Mouse (Mus musculus) cerebellum, adult 18-20 months (tissue): ENCODE data around the gene Ppm1n.

Experiments used
- DNase-seq, 2 experiments: peaks; one replicate each; pipeline ENCODE4 v3.0.0; 2021

Gene Ppm1n

DNA sequence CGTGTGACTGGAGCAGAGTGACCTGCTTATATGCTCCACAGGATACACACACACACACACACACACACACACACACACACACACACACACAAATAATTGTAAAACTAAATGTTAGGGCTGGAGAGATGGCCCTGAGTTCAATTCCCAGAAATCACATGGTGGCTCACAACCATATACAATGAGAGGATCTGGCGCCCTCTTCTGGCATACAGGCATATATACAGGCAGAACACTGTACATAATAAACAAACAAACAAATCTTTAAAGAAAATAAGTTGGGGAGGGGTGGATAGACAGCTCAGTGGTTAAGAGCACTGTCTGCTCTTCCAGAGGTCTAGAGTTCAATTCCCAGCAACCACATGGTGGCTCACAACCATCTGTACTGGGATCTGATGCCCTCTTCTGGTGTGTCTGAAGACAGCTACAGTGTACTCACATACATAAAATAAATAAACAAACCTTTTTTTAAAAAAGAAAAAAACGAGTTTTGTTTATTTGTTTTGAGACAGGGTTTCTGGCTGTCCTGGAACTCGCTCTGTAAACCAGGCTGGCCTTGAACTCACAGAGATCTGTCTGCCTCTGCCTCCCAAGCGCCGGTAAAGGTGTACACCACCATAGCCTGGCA is 1.9 kb upstream of the Ppm1n start:
- DNase-seq = peak; percentile 51 to 73

DNA sequence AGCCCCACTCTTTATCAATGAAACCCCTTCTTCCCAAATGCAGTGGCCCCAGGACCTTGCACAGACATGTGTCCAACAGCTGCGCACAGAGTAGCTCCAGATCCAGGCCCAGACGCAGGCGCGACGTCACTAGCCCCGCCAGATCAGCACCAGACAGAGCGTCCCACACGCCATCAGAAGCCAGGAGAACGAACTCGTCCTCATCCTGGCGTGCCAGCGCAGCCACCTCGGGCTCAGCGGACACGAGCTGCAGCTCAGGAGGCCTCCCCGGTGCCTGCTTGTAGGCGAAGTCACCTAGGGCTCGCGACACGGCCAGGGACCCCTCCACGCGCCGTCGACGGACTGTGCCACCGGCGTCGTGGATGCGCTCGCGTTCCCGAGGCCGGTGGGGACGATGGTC is 812 bp downstream of the Ppm1n start:
- no peak for DNase-seq

GRCm38 (mm10) chr7:19276253-19276652 is 3.6 kb downstream of the Ppm1n start:
- no peak for DNase-seq

DNA sequence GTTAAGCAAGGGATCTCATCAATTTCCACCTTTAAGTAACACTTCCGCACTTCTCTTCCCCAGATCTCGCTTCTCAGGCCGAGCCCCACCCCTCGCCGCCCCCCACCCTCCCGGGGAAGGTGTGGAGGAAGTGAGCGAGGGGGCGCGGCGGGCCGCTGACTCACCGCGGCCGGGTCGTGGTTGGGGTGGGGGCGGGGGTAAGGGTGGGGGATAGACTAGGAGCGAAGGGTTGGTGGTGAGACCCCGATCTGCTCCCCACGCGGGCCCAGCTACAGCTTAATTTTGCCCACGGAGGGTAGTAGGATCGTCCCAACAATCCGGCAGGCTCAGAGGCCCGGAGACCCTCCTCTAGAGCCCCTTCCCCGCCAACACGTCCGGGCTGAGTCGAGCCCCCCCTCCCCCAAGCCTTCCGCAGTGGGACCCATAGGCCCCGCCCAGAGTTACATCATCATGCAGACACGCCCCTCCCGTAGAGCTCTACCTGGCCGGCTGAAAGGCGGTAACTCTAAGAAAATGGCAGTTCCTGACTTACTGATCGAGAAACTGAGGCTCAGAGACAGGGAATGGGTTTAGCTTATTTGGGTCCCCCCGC is 7.6 kb downstream of the Ppm1n start:
- DNase-seq = peak; percentile 75 to 82

DNA sequence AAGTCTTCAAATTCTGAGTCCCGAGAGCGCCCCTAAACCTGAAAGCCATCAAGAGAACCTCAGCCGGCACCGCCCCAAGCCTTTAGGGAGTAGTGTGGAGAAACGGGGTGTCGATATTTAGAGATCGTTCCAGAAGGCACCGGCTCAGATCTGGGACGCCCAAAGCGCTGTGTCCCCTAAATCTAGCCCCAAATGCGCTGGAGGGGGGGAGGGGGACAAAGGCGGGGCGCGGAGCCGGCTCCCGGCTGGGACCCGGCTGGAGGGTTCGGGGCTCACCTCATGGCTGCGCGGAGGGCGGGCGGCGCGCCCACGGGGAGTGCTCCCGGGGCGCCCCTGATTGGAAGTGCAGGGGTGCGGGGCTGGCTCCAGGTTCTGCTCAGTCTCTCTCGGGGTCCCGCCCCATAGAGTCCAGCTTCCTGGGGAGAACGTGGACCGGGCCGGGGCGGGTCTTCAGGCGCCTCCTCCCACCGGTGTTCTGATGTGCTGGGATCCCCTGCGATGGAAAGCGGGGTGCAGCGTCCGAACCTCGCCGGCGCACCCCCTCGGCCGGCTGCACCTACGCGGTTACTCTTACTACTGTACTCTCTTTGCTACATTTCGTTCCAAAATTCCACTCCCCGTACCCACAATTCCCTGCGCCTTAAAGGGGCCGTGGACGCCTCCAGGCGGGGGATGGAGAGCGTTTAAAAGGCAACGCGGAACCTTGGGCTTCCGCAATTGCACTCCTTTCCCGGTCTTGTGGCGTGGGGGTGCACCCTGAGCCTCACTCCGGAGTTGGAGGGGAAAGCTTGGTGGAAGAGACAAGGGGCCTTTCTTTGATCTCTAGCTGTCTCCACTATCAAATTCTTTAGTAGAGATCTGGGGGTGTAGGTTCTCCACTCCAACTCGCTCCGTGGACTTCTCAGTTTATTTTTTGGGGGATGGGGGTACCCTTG is 8.4 kb downstream of the Ppm1n start, which contains the start of gene Vasp:
Vasp (minus strand) TSS at position 580 of the 935 bp plus-strand sequence.
- peak; percentile 87 to 90 for DNase-seq

- no peak for DNase-seq
Measured at GRCm38 (mm10) chr7:19270509-19271237, 9.2 kb downstream of the Ppm1n start.

GRCm38 (mm10) chr7:19269721-19270441 is 10.0 kb downstream of the Ppm1n start:
- DNase-seq = no peak

DNA sequence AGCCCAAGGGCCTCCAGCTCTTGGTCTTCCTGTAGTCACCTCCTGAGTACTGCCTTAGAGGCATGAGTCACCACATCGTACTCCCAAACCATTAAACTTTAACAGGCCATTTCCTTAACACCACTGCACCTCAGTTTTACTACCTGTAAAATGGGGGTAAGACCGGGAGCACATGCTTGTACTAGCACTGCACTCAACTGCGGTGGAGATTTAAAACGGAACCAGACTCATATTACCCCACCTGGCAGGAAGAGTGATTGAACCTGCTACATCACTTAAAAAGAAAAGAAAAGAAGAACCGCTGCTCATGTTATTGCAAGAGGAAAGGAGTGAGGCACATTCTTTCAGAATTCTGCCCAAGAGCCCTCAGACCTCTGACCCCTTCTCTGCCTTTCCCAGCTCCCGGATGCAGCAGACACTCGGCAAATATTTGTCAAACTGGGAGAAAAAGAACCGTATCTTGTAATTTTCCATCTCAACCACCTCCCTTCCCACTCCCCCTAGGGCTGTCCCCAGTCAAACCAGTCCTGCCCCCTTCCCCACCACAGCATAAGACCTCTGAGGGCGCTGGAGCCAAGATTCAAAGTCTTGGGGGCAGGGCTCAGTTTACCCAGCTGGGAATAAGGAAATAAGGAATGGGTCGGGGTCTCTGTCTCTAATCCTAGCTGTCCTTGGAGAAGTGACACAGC is 10.7 kb downstream of the Ppm1n start:
- DNase-seq = no peak

GRCm38 (mm10) chr7:19267051-19267450 is 12.8 kb downstream of the Ppm1n start:
- DNase-seq = no peak

- DNase-seq = no peak
Measured at GRCm38 (mm10) chr7:19265928-19266822, 13.7 kb downstream of the Ppm1n start.

DNA sequence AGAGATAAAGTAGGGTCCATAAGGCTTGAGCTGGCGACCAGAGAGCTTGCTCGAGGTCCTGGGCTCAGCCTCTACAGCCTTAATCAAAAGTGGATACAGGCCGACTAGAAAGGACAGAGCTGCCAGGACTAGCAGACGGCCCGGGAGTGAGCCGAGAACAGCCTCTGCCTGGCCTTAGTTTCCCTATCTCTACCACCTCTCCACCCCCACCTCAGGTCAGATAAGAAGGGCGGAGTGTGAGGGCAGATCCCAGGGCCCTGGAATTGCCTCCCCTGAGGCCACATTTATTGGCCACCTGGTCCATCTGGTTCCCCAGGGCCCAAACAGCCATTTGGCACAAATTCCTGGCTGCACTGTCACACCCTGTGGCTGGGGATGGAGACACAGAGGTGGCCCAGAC is 14.7 kb downstream of the Ppm1n start:
- DNase-seq = peak; percentile 55 to 58

- peak; percentile 42 to 44 for DNase-seq
Measured at GRCm38 (mm10) chr7:19258336-19258735, 21.5 kb downstream of the Ppm1n start.

DNA sequence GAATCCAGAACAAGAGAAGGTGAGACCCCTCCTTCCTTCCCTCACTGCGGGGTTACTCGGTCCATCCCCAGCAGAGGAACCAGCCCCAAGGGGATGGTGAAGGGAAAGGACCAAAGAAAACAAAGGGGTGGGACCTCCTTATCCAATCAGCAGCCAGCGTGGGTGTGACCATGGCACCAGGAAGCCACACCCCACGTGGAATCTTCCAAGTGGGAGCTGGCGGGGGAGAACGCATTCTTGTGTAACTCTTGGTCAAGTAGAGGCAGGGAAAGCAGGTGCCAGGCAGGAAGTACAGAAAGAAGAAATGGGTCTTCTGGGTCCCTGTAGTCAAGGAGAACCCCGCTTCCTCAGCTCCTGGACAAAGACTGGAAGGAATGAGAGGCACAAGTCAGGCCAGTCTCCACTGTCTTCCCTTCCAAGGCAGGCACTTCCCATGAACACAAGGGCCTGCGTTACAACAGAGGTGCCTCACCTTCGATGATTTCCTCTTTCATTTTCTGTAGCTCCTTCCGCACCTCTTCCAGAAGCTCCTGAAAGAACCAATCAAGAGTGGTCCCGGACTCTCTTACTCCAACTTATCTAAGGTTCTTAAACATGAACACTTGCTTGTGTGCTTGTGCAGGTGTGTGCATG is 22.4 kb downstream of the Ppm1n start:
- no peak for DNase-seq

GRCm38 (mm10) chr7:19256567-19256966 is 23.3 kb downstream of the Ppm1n start:
- DNase-seq = no peak

DNA sequence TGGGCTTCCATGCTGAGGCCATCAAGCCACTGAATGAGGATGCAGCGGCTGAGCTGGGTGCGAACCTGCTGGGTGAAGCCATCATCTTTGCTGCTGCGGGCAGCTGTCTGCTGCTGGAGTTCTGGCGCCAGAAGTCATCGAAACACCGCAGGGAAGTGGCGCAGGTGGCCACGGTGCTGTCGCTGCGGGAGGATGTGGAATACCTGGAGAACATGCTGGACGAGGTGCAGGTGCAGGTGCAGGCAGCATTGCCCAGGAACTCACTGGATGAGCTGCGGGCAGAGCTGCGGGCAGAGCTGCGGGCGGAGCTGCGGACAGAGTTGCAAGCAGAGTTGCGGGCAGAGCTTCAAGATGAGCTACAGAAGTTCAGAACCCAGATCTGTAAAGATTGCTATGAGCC is 24.5 kb downstream of the Ppm1n start:
- DNase-seq = no peak

- no peak for DNase-seq
Measured at GRCm38 (mm10) chr7:19253437-19253836, 26.4 kb downstream of the Ppm1n start.

- DNase-seq = no peak
Measured at GRCm38 (mm10) chr7:19252078-19252477, 27.8 kb downstream of the Ppm1n start.

- DNase-seq = no peak
Measured at GRCm38 (mm10) chr7:19247511-19247910, 32.4 kb downstream of the Ppm1n start.

DNA sequence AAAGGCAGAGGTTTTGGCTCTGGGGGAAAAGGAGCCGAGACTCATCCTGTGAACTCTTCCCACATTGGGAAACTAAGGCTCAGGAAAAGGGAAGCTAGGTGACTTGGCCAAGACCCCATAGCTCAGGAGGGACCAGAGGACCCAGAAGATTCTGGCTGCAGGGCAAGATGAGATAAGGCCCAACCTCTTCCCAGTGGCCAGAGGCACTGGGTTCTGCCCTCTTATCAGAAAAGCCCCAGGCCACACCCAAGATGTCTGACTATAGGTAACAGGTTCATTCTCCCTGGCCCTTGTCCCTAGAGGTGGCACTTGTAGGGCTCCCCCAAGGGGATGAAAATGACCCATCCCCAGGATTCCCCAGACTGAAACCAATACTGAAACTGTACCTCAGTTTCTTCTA is 33.0 kb downstream of the Ppm1n start:
- no peak for DNase-seq

GRCm38 (mm10) chr7:19245083-19245482 is 34.8 kb downstream of the Ppm1n start:
- DNase-seq = no peak
